Mouse (Mus musculus) left cerebral cortex, postnatal 10 days (tissue): ENCODE measurements at regions not wholly inside any gene's neighbourhood (a gene's known extent, or its start where the extent isn't known, plus 50 kb on each side); places are given as distances from the start of the nearest gene placed in this dataset.

Source experiments
- DNase-seq, 2 experiments: peaks; one replicate each; pipeline ENCODE4 v3.0.0; 2021 to 2022; ENCODE audit warnings: low spot score in 2 of 2, mixed read lengths in 1 of 2; ENCODE audit errors: extremely low spot score in 1 of 2
- intact Hi-C: fragments of 180-260 bp; cut with DNase I; formaldehyde crosslinking; loops from one replicate; pipeline ENCODE4 v1.15.1; 2025

GRCm38 (mm10) chr2:52804106-52804825 is 53.4 kb upstream of the Fmnl2 start:
- intact Hi-C loops, result no loop called here
- peak; percentile 26 to 75 for DNase-seq

- peak in 1 of 2 experiments; percentile 3 for DNase-seq
Observed at GRCm38 (mm10) chr2:52804826-52805149, 52.9 kb upstream of the Fmnl2 start.

GRCm38 (mm10) chr2:52807826-52808225 is 49.8 kb upstream of the Fmnl2 start:
- no peak for DNase-seq
- intact Hi-C loops, result no loop called here

More at GRCm38 (mm10) chr2:52804826-52805149, 52.9 kb upstream of the Fmnl2 start:
- intact Hi-C loops, result no loop called here
